Mouse (Mus musculus): Measurements from ENCODE around the gene C1qc. TPM values are rescaled to one million over a fixed set of nuclear protein-coding genes. Genes with fewer than 3 reads are reported as not detected.

C1qc gene
- total and polyA plus RNA-seq, 2 experiments from 2014 or later, result 48.3 to 90.1 TPM

GRCm38 (mm10) chr4:136861806-136862205 is 31.1 kb downstream of the C1qc start:
- Histone ChIP-seq H3K4me3 (ENCODE audit: low read length) (no peak overlapping the region), H3K9me3 (ENCODE audit: low read length) (no peaks in the 10 kb centered on the region), H3K4me2 (ENCODE audit: low read depth, low read length) (no peak overlapping the region), H3K27me3 (ENCODE audit: insufficient read depth, low read length) (no peaks in the 10 kb centered on the region), H3K9ac (replicated peaks; ENCODE audit: low read length) (no peak overlapping the region), H3K27ac (no peak overlapping the region), H3K4me1 (ENCODE audit: insufficient read depth, low read length) (0 out of 2 replicates have a peak, but pooled peaks cover 9% of the 10 kb centered on the region), H3K36me3 (ENCODE audit: insufficient read depth, low read length) (no peaks in the 10 kb centered on the region)
- no peak for TF ChIP-seq CTCF (IDR thresholded peaks at IDR 0.05; ENCODE audit: low read depth)
- WGBS, result 6% methylated on average over 17 of the region's 17 CpGs
- ATAC-seq (peak; percentile 41; the same call in 1 of the 2 replicates), DNase-seq (ENCODE audit: low spot score) (peak; percentile 51)

DNA sequence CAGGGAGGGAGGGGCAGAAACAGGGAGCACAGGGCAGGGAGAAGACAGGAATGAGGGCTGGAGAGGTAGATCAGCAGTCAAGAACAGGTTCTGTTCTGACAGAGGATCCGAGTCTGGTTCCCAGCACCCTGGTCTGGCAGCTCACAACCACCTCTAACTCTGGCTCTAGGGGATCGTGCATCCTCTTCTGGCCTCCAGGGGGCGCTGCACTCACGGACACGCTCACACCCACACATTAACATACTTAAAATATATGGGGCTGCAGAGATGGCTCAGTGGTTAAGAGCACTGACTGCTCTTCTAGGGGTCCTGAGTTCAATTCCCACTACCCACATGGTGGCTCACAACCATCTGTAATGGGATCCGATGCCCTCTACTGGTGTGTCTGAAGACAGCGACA is 32.8 kb downstream of the C1qc start:
- Histone ChIP-seq H3K4me2 (ENCODE audit: low read depth, low read length) (no peak overlapping the region), H3K4me1 (ENCODE audit: insufficient read depth, low read length) (0 out of 2 replicates have a peak, but pooled peaks cover 3% of the 10 kb centered on the region), H3K9ac (replicated peaks; ENCODE audit: low read length) (no peak overlapping the region), H3K36me3 (ENCODE audit: insufficient read depth, low read length) (no peaks in the 10 kb centered on the region), H3K4me3 (ENCODE audit: low read length) (no peak overlapping the region), H3K27me3 (ENCODE audit: insufficient read depth, low read length) (no peaks in the 10 kb centered on the region), H3K27ac (no peak overlapping the region), H3K9me3 (ENCODE audit: low read length) (no peaks in the 10 kb centered on the region)
- DNase-seq (ENCODE audit: low spot score) (no peak), ATAC-seq (no peak)
- peak; percentile 39 for TF ChIP-seq CTCF (IDR thresholded peaks at IDR 0.05; ENCODE audit: low read depth)
- 86% methylated on average over 7 of the region's 7 CpGs for WGBS

- Histone ChIP-seq H3K27me3 (ENCODE audit: insufficient read depth, low read length) (no peaks in the 10 kb centered on the region), H3K27ac (no peak overlapping the region), H3K4me1 (ENCODE audit: insufficient read depth, low read length) (no peaks in the 10 kb centered on the region), H3K4me3 (ENCODE audit: low read length) (no peak overlapping the region), H3K4me2 (ENCODE audit: low read depth, low read length) (no peak overlapping the region), H3K9ac (replicated peaks; ENCODE audit: low read length) (no peak overlapping the region), H3K36me3 (ENCODE audit: insufficient read depth, low read length) (no peaks in the 10 kb centered on the region), H3K9me3 (ENCODE audit: low read length) (no peaks in the 10 kb centered on the region)
- 22% methylated on average over 6 of the region's 6 CpGs for WGBS
- ATAC-seq (no peak), DNase-seq (ENCODE audit: low spot score) (peak; percentile 25)
- TF ChIP-seq CTCF (IDR thresholded peaks at IDR 0.05; ENCODE audit: low read depth), result peak; percentile 61
Observed at GRCm38 (mm10) chr4:136855081-136855480, 37.8 kb downstream of the C1qc start.

- Histone ChIP-seq H3K27ac (no peak overlapping the region), H3K27me3 (ENCODE audit: insufficient read depth, low read length) (no peaks in the 10 kb centered on the region), H3K4me2 (ENCODE audit: low read depth, low read length) (no peak overlapping the region), H3K4me1 (ENCODE audit: insufficient read depth, low read length) (no peaks in the 10 kb centered on the region), H3K4me3 (ENCODE audit: low read length) (no peak overlapping the region), H3K36me3 (ENCODE audit: insufficient read depth, low read length) (no peaks in the 10 kb centered on the region), H3K9ac (replicated peaks; ENCODE audit: low read length) (no peak overlapping the region), H3K9me3 (ENCODE audit: low read length) (no peaks in the 10 kb centered on the region)
- ATAC-seq (no peak), DNase-seq (ENCODE audit: low spot score) (no peak)
- WGBS, result 92% methylated on average over 11 of the region's 12 CpGs
- no peak for TF ChIP-seq CTCF (IDR thresholded peaks at IDR 0.05; ENCODE audit: low read depth)
Observed at GRCm38 (mm10) chr4:136852989-136853388, 39.9 kb downstream of the C1qc start.

GRCm38 (mm10) chr4:136852119-136852518 is 40.7 kb downstream of the C1qc start:
- DNase-seq (ENCODE audit: low spot score), result no peak
- Histone ChIP-seq H3K4me1 (ENCODE audit: insufficient read depth, low read length) (no peaks in the 10 kb centered on the region), H3K9ac (replicated peaks; ENCODE audit: low read length) (no peak overlapping the region), H3K4me2 (ENCODE audit: low read depth, low read length) (no peak overlapping the region), H3K36me3 (ENCODE audit: insufficient read depth, low read length) (no peaks in the 10 kb centered on the region), H3K27me3 (ENCODE audit: insufficient read depth, low read length) (no peaks in the 10 kb centered on the region), H3K9me3 (ENCODE audit: low read length) (no peaks in the 10 kb centered on the region), H3K27ac (no peak overlapping the region), H3K4me3 (ENCODE audit: low read length) (no peak overlapping the region)
- WGBS, result 48% methylated on average over 5 of the region's 5 CpGs
- no peak for ATAC-seq
- TF ChIP-seq CTCF (IDR thresholded peaks at IDR 0.05; ENCODE audit: low read depth), result no peak

DNA sequence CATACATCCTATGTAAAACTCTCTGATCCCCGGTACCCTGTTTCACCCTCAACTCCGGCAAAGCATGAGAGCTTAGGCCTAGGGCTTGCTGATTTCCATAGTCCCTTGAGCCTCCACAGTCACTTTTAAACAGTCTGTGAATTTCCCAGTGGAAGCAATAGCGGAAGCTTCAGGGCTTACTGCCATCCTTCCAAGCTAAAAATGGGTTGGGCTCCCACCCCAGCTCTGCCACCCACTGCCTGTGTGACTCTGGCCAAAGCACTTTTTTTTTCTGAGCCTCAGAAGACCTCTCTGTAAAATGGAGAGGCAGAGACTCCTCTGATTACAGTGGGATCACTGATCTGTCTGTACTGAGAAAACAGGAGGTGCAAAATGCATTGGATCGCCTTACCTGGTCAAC is 44.3 kb downstream of the C1qc start:
- ATAC-seq (no peak), DNase-seq (ENCODE audit: low spot score) (no peak)
- no peaks in the 10 kb centered on the region for H3K9me3 ChIP-seq (ENCODE audit: low read length)
- WGBS, result 60% methylated on average over 4 of the region's 4 CpGs
- no peaks in the 10 kb centered on the region for H3K36me3 ChIP-seq (ENCODE audit: insufficient read depth, low read length)
- H3K4me2 ChIP-seq (ENCODE audit: low read depth, low read length), result no peak overlapping the region
- TF ChIP-seq CTCF (IDR thresholded peaks at IDR 0.05; ENCODE audit: low read depth), result no peak
- H3K27ac ChIP-seq, result no peak overlapping the region
- H3K4me3 ChIP-seq (ENCODE audit: low read length), result no peak overlapping the region
- no peaks in the 10 kb centered on the region for H3K27me3 ChIP-seq (ENCODE audit: insufficient read depth, low read length)
- H3K9ac ChIP-seq (replicated peaks; ENCODE audit: low read length), result no peak overlapping the region
- no peaks in the 10 kb centered on the region for H3K4me1 ChIP-seq (ENCODE audit: insufficient read depth, low read length)

DNA sequence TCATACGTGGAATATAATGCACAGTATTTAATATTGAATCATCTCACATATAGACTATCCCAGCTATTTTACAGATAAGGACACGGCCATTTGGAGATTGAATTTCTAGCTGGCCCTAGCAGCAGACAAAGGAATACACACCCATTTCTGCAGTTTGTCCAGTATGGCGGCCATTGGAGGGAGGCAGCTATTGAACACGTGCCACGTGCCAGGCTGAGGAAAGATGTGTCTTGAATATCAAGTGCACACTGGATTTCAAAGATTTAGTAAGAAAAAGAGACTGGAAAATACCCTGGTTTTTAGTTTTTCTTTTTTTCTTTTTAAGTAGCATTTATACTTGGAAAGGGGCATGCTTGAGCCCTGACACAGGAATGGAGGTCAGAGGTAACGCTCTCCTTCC is 45.7 kb downstream of the C1qc start:
- ATAC-seq (no peak), DNase-seq (ENCODE audit: low spot score) (no peak)
- Histone ChIP-seq H3K4me3 (ENCODE audit: low read length) (no peak overlapping the region), H3K4me1 (ENCODE audit: insufficient read depth, low read length) (no peaks in the 10 kb centered on the region), H3K36me3 (ENCODE audit: insufficient read depth, low read length) (no peaks in the 10 kb centered on the region), H3K27ac (no peak overlapping the region), H3K27me3 (ENCODE audit: insufficient read depth, low read length) (no peaks in the 10 kb centered on the region), H3K9me3 (ENCODE audit: low read length) (no peaks in the 10 kb centered on the region), H3K4me2 (ENCODE audit: low read depth, low read length) (no peak overlapping the region), H3K9ac (replicated peaks; ENCODE audit: low read length) (no peak overlapping the region)
- TF ChIP-seq CTCF (IDR thresholded peaks at IDR 0.05; ENCODE audit: low read depth), result no peak
- 54% methylated on average over 6 of the region's 6 CpGs for WGBS
